Mouse (Mus musculus): Measurements from ENCODE around the gene Abr. TPM values are rescaled to one million over a fixed set of nuclear protein-coding genes. Genes with fewer than 3 reads are reported as not detected.
A peak's percentile ranks its signal among the peaks of the same experiment; 100 is the strongest.

The Abr gene
- polyA plus RNA-seq, 1 experiment from 2014 or later: 39.2 TPM

DNA sequence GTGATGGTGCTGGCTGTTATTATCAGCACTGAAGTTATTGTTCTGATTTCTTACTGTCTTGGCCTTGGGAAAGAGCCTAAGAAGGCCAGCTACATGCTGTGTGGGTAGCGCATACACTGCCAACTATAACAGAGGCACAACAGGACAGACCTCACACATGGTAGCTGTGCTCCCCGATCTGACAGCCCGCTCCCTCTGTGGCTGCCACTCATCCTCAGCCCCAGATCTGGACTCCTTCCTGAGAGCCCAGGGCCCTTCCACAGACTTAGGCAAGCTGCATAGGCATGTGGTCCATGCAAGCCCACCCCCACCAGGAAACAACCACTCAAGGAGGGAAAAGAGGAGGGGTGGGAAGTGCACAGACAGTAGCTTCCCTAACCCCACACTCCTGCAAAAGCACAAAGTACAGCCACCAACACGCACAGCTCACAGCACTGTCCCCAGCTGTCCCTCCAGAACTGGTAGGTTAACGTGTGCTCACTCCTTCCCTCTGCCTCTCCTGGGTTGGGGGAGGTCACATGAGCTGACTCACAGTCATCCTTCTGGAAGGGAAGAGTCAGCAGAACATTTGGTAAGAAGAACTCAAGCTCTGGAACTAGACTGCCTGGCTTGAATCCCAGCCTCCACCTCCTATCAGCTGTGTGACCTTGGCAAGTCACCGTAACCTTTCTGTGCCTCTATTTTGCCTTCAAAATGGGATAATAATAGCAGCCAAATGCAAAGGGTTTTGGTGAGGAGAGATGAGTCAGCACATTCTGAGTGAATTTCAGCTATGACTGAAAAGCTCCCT, 92.6 kb downstream of the Abr start:
- Histone ChIP-seq H3K9me3 (ENCODE audit: low read depth, low read length) (no peaks in the 10 kb centered on the region), H3K4me2 (no peak overlapping the region), H3K27ac (ENCODE audit: low read depth) (no peak overlapping the region), H3K4me1 (ENCODE audit: insufficient read depth) (no peaks in the 10 kb centered on the region), H3K36me3 (ENCODE audit: insufficient read depth) (no peaks in the 10 kb centered on the region), H3K9ac (no peak overlapping the region), H3K27me3 (ENCODE audit: insufficient read depth, low read length) (no peaks in the 10 kb centered on the region), H3K4me3 (ENCODE audit: low read depth, low read length) (no peak overlapping the region)
- ATAC-seq (ENCODE audit: insufficient read depth): no peak
- DNase-seq: peak; percentile 19
- 62% methylated on average over 6 of the region's 6 CpGs for WGBS
- TF ChIP-seq CTCF (IDR thresholded peaks at IDR 0.05; ENCODE audit: low read depth): no peak

GRCm38 (mm10) chr11:76525646-76526351, 96.3 kb downstream of the Abr start:
- H3K27me3 ChIP-seq (ENCODE audit: insufficient read depth, low read length): no peaks in the 10 kb centered on the region
- H3K4me3 ChIP-seq (ENCODE audit: low read depth, low read length): no peak overlapping the region
- no peaks in the 10 kb centered on the region for H3K4me1 ChIP-seq (ENCODE audit: insufficient read depth)
- WGBS: 74% methylated on average over 4 of the region's 4 CpGs
- no peak overlapping the region for H3K9ac ChIP-seq
- no peak for ATAC-seq (ENCODE audit: insufficient read depth)
- no peaks in the 10 kb centered on the region for H3K36me3 ChIP-seq (ENCODE audit: insufficient read depth)
- H3K9me3 ChIP-seq (ENCODE audit: low read depth, low read length): no peaks in the 10 kb centered on the region
- DNase-seq: no peak
- H3K4me2 ChIP-seq: no peak overlapping the region
- TF ChIP-seq CTCF (IDR thresholded peaks at IDR 0.05; ENCODE audit: low read depth): no peak
- H3K27ac ChIP-seq (ENCODE audit: low read depth): no peak overlapping the region

DNA sequence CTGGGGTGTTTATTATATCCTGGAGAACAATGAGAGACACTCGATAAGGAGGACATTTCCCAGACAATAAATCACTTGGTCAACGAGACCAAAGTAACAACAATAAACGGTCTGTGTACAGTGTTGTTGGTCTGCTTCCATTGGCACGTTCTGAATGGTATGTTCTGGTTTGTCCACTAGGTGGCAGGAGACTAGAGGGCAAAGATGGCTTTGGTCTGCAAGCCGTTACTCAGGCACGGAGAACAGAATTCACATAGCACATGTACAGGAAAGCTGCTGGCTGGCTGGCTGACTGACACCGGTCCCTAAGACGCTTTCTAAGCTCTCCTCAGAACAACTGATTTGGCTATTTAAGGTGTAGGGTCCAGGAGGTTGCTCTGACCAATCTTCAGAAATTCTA, 97.2 kb downstream of the Abr start:
- Histone ChIP-seq H3K4me3 (ENCODE audit: low read depth, low read length) (no peak overlapping the region), H3K27me3 (ENCODE audit: insufficient read depth, low read length) (no peaks in the 10 kb centered on the region), H3K9me3 (ENCODE audit: low read depth, low read length) (no peaks in the 10 kb centered on the region), H3K27ac (ENCODE audit: low read depth) (no peak overlapping the region), H3K4me1 (ENCODE audit: insufficient read depth) (no peaks in the 10 kb centered on the region), H3K9ac (no peak overlapping the region), H3K4me2 (no peak overlapping the region), H3K36me3 (ENCODE audit: insufficient read depth) (no peaks in the 10 kb centered on the region)
- peak; percentile 97 for TF ChIP-seq CTCF (IDR thresholded peaks at IDR 0.05; ENCODE audit: low read depth)
- peak; percentile 52; the same call in 1 of the 2 replicates for ATAC-seq (ENCODE audit: insufficient read depth)
- WGBS: 10% methylated on average over 8 of the region's 8 CpGs
- peak; percentile 90 for DNase-seq

DNA sequence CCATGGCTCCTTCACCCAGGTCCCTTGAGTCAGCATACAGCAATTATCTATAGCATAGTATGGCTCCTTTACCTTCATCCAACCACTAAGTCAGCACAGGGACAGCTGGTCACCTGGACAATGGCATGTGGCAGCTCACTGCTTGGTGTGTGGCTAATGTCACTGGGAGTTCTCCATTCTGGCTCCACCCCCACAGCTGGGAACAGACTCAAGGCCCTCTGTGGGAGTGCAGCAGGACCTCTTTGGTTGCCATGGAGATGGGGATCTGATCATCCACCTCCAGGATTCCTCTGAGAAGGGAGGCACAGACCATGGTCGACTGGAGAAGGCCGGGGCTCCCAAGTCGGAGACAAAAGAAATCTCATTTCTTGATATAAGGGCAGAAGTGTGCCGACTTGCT, 98.8 kb downstream of the Abr start:
- Histone ChIP-seq H3K27ac (ENCODE audit: low read depth) (no peak overlapping the region), H3K36me3 (ENCODE audit: insufficient read depth) (no peaks in the 10 kb centered on the region)
- DNase-seq: peak; percentile 10

DNA sequence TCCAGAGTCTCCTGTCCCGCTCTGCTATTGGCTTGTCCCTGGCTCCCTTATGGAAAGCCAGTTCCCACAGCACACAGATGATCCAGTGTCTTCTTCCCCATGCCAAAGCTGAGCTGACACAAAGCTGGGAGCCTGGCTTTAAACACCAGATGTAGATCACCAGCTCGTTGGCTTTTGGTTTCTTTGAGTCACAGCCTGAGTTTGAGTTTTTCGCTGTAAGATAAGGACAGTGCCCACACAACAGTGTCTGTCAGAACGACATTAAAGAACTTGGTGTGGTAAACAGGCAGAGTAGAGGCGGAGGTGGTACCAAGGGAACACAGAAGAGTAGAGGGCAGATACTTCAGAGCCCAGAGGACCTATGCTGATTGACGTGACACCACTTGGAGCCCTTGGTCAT, 101.2 kb downstream of the Abr start:
- no peak overlapping the region for H3K4me3 ChIP-seq (ENCODE audit: low read depth, low read length)
- H3K27ac ChIP-seq (ENCODE audit: low read depth): no peak overlapping the region
- no peak for TF ChIP-seq CTCF (IDR thresholded peaks at IDR 0.05; ENCODE audit: low read depth)
- H3K36me3 ChIP-seq (ENCODE audit: insufficient read depth): no peaks in the 10 kb centered on the region
- no peak overlapping the region for H3K4me2 ChIP-seq
- ATAC-seq (ENCODE audit: insufficient read depth): no peak
- no peaks in the 10 kb centered on the region for H3K4me1 ChIP-seq (ENCODE audit: insufficient read depth)
- H3K9ac ChIP-seq: no peak overlapping the region
- no peak for DNase-seq
- H3K9me3 ChIP-seq (ENCODE audit: low read depth, low read length): no peaks in the 10 kb centered on the region
- H3K27me3 ChIP-seq (ENCODE audit: insufficient read depth, low read length): no peaks in the 10 kb centered on the region
- 77% methylated on average over 6 of the region's 6 CpGs for WGBS

More for the DNA sequence above, 98.8 kb downstream of the Abr start:
- Histone ChIP-seq H3K4me1 (ENCODE audit: insufficient read depth) (no peaks in the 10 kb centered on the region), H3K9me3 (ENCODE audit: low read depth, low read length) (no peaks in the 10 kb centered on the region), H3K9ac (no peak overlapping the region), H3K4me3 (ENCODE audit: low read depth, low read length) (no peak overlapping the region), H3K27me3 (ENCODE audit: insufficient read depth, low read length) (no peaks in the 10 kb centered on the region), H3K4me2 (no peak overlapping the region)
- ATAC-seq (ENCODE audit: insufficient read depth): no peak
- no peak for TF ChIP-seq CTCF (IDR thresholded peaks at IDR 0.05; ENCODE audit: low read depth)
- WGBS: 42% methylated on average over 4 of the region's 4 CpGs

DNA sequence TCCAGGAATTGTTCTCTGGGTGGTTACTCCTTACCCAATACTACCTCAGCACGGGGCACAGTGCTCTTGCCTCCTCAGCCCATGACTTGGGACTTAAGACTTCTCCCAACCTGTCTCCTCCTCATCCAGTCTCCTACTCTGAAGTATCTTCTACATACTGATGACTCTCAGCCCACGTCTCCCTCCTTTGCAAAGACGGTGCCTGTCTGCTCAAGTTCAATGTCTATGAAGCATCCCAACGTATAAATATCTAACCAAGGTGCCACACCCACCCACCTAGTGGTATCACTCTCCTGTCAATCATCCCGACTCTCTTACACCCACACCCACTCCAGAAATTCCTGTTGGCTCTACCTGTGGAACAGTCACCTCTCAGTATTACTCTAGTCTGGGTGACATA, 103.5 kb downstream of the Abr start:
- 87% methylated on average over 5 of the region's 5 CpGs for WGBS
- DNase-seq (no peak), ATAC-seq (ENCODE audit: insufficient read depth) (no peak)
- Histone ChIP-seq H3K4me3 (ENCODE audit: low read depth, low read length) (no peak overlapping the region), H3K4me1 (ENCODE audit: insufficient read depth) (peaks cover 5% of the 10 kb centered on the region; the same call in 1 of the 2 replicates), H3K4me2 (no peak overlapping the region), H3K9me3 (ENCODE audit: low read depth, low read length) (no peaks in the 10 kb centered on the region), H3K36me3 (ENCODE audit: insufficient read depth) (no peaks in the 10 kb centered on the region), H3K9ac (no peak overlapping the region), H3K27me3 (ENCODE audit: insufficient read depth, low read length) (no peaks in the 10 kb centered on the region), H3K27ac (ENCODE audit: low read depth) (no peak overlapping the region)
- TF ChIP-seq CTCF (IDR thresholded peaks at IDR 0.05; ENCODE audit: low read depth): no peak

GRCm38 (mm10) chr11:76518125-76518524, 104.0 kb downstream of the Abr start:
- no peaks in the 10 kb centered on the region for H3K9me3 ChIP-seq (ENCODE audit: low read depth, low read length)
- H3K36me3 ChIP-seq (ENCODE audit: insufficient read depth): no peaks in the 10 kb centered on the region
- H3K4me2 ChIP-seq: no peak overlapping the region
- H3K9ac ChIP-seq: no peak overlapping the region
- DNase-seq: no peak
- peaks cover 5% of the 10 kb centered on the region; the same call in 1 of the 2 replicates for H3K4me1 ChIP-seq (ENCODE audit: insufficient read depth)
- no peak overlapping the region for H3K4me3 ChIP-seq (ENCODE audit: low read depth, low read length)
- H3K27me3 ChIP-seq (ENCODE audit: insufficient read depth, low read length): no peaks in the 10 kb centered on the region
- H3K27ac ChIP-seq (ENCODE audit: low read depth): no peak overlapping the region
- ATAC-seq (ENCODE audit: insufficient read depth): no peak
- no peak for TF ChIP-seq CTCF (IDR thresholded peaks at IDR 0.05; ENCODE audit: low read depth)
- WGBS: 89% methylated on average over 4 of the region's 4 CpGs

All from lung, embryonic 14.5 days (tissue).